Mouse (Mus musculus): ENCODE data around the gene Cyp2d10. TPM values are rescaled to one million over a fixed set of nuclear protein-coding genes. Genes with fewer than 3 reads are reported as not detected.
"Not testable (repeated sequence)": the region's sequence is repeated elsewhere in the genome, so short reads cannot be mapped to it uniquely, and the experiment has no call there.

Gene Cyp2d10
- polyA plus RNA-seq (2012; rRNA removed): not detected in 2 replicates

GRCm38 (mm10) chr15:82406981-82407380 is at the start of gene Cyp2d10:
Gene Cyp2d10, minus strand, starts transcription at chr15:82407195.
- Histone ChIP-seq H3K4me1 (ENCODE audit: control insufficient read depth, insufficient read depth, low read length) (no peaks in the 10 kb centered on the region), H3K27ac (ENCODE audit: insufficient read depth, low read length) (no peak within 1 kb of the TSS), H3K4me3 (ENCODE audit: insufficient read depth, low read length) (no peak within 1 kb of the TSS)
- TF ChIP-seq POLR2A (IDR thresholded peaks at IDR 0.05; ENCODE audit: extremely low read depth, insufficient read depth, low read length) (no peak), CTCF (IDR thresholded peaks at IDR 0.05; ENCODE audit: extremely low read depth, insufficient read depth, low read length) (no peak)

- H3K4me3 ChIP-seq (ENCODE audit: insufficient read depth, low read length); H3K4me1 ChIP-seq (ENCODE audit: control insufficient read depth, insufficient read depth, low read length): not testable (repeated sequence)
Observed at GRCm38 (mm10) chr15:82456086-82456790, 49.2 kb upstream of the Cyp2d10 start.

GRCm38 (mm10) chr15:82453501-82453900 is 46.5 kb upstream of the Cyp2d10 start:
- not testable (repeated sequence) for H3K27ac ChIP-seq (ENCODE audit: insufficient read depth, low read length); H3K4me1 ChIP-seq (ENCODE audit: control insufficient read depth, insufficient read depth, low read length)

More at GRCm38 (mm10) chr15:82456086-82456790, 49.2 kb upstream of the Cyp2d10 start:
- not testable (repeated sequence) for H3K27ac ChIP-seq (ENCODE audit: insufficient read depth, low read length)

GRCm38 (mm10) chr15:82452133-82452532 is 45.1 kb upstream of the Cyp2d10 start:
- H3K4me3 ChIP-seq (ENCODE audit: insufficient read depth, low read length); H3K4me1 ChIP-seq (ENCODE audit: control insufficient read depth, insufficient read depth, low read length); H3K27ac ChIP-seq (ENCODE audit: insufficient read depth, low read length): not testable (repeated sequence)

More at GRCm38 (mm10) chr15:82453501-82453900, 46.5 kb upstream of the Cyp2d10 start:
- H3K4me3 ChIP-seq (ENCODE audit: insufficient read depth, low read length): not testable (repeated sequence)

- not testable (repeated sequence) for H3K4me3 ChIP-seq (ENCODE audit: insufficient read depth, low read length); H3K27ac ChIP-seq (ENCODE audit: insufficient read depth, low read length); H3K4me1 ChIP-seq (ENCODE audit: control insufficient read depth, insufficient read depth, low read length)
Observed at GRCm38 (mm10) chr15:82450045-82450444, 43.0 kb upstream of the Cyp2d10 start.

- no peak overlapping the region for H3K4me3 ChIP-seq (ENCODE audit: insufficient read depth, low read length)
- no peaks in the 10 kb centered on the region for H3K4me1 ChIP-seq (ENCODE audit: control insufficient read depth, insufficient read depth, low read length)
- no peak overlapping the region for H3K27ac ChIP-seq (ENCODE audit: insufficient read depth, low read length)
- TF ChIP-seq CTCF (IDR thresholded peaks at IDR 0.05; ENCODE audit: extremely low read depth, insufficient read depth, low read length) (no peak), POLR2A (IDR thresholded peaks at IDR 0.05; ENCODE audit: extremely low read depth, insufficient read depth, low read length) (no peak)
Observed at GRCm38 (mm10) chr15:82445196-82445595, 38.2 kb upstream of the Cyp2d10 start.

- Histone ChIP-seq H3K27ac (ENCODE audit: insufficient read depth, low read length) (no peak overlapping the region), H3K4me3 (ENCODE audit: insufficient read depth, low read length) (no peak overlapping the region), H3K4me1 (ENCODE audit: control insufficient read depth, insufficient read depth, low read length) (no peaks in the 10 kb centered on the region)
- no peak for TF ChIP-seq CTCF (IDR thresholded peaks at IDR 0.05; ENCODE audit: extremely low read depth, insufficient read depth, low read length)
- no peak for TF ChIP-seq POLR2A (IDR thresholded peaks at IDR 0.05; ENCODE audit: extremely low read depth, insufficient read depth, low read length)
Observed at GRCm38 (mm10) chr15:82443658-82444057, 36.7 kb upstream of the Cyp2d10 start.

GRCm38 (mm10) chr15:82437975-82438617 is 31.1 kb upstream of the Cyp2d10 start:
- Histone ChIP-seq H3K4me1 (ENCODE audit: control insufficient read depth, insufficient read depth, low read length) (no peaks in the 10 kb centered on the region), H3K27ac (ENCODE audit: insufficient read depth, low read length) (no peak overlapping the region), H3K4me3 (ENCODE audit: insufficient read depth, low read length) (no peak overlapping the region)
- TF ChIP-seq CTCF (IDR thresholded peaks at IDR 0.05; ENCODE audit: extremely low read depth, insufficient read depth, low read length) (no peak), POLR2A (IDR thresholded peaks at IDR 0.05; ENCODE audit: extremely low read depth, insufficient read depth, low read length) (no peak)

GRCm38 (mm10) chr15:82435606-82436005 is 28.6 kb upstream of the Cyp2d10 start:
- H3K27ac ChIP-seq (ENCODE audit: insufficient read depth, low read length): no peak overlapping the region
- no peaks in the 10 kb centered on the region for H3K4me1 ChIP-seq (ENCODE audit: control insufficient read depth, insufficient read depth, low read length)
- TF ChIP-seq POLR2A (IDR thresholded peaks at IDR 0.05; ENCODE audit: extremely low read depth, insufficient read depth, low read length) (no peak), CTCF (IDR thresholded peaks at IDR 0.05; ENCODE audit: extremely low read depth, insufficient read depth, low read length) (no peak)
- no peak overlapping the region for H3K4me3 ChIP-seq (ENCODE audit: insufficient read depth, low read length)

- no peak for TF ChIP-seq POLR2A (IDR thresholded peaks at IDR 0.05; ENCODE audit: extremely low read depth, insufficient read depth, low read length)
- no peak for TF ChIP-seq CTCF (IDR thresholded peaks at IDR 0.05; ENCODE audit: extremely low read depth, insufficient read depth, low read length)
- no peak overlapping the region for H3K4me3 ChIP-seq (ENCODE audit: insufficient read depth, low read length)
- H3K4me1 ChIP-seq (ENCODE audit: control insufficient read depth, insufficient read depth, low read length): no peaks in the 10 kb centered on the region
- no peak overlapping the region for H3K27ac ChIP-seq (ENCODE audit: insufficient read depth, low read length)
Observed at GRCm38 (mm10) chr15:82435011-82435410, 28.0 kb upstream of the Cyp2d10 start.
